Mouse (Mus musculus): Measurements from ENCODE around the gene Trim25. TPM values are rescaled to one million over a fixed set of nuclear protein-coding genes. Genes with fewer than 3 reads are reported as not detected.
"Not testable (repeated sequence)": the region's sequence is repeated elsewhere in the genome, so short reads cannot be mapped to it uniquely, and the experiment has no call there.

Gene Trim25
- polyA plus RNA-seq, 1 experiment from 2014 or later: 5.5 TPM

DNA sequence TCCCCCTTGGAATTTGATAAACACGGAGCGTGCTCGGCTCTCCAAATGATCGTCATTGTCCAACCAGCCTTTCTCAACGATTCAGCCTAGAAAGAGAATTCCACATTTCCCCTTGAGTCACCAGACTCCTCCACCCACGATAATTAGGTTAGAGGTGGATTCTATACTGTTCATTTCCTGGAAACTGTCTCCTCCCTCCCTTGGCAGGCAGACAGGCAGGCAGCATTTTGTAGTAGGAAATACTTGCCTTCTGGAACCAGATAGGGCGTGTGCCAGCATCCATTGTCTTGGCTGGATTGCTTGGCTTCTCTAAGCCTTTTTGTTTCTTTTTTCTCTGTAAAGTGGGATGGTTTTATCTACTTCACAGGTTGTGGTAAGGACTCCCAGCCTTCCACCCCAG, 2.7 kb upstream of the Trim25 start:
- Histone ChIP-seq H3K9me3 (replicated peaks) (no peaks in the 10 kb centered on the region), H3K27me3 (replicated peaks) (peaks cover 19% of the 10 kb centered on the region), H3K4me2 (no peak overlapping the region), H3K27ac (replicated peaks) (no peak overlapping the region), H3K9ac (replicated peaks) (no peak overlapping the region), H3K4me3 (replicated peaks) (no peak overlapping the region), H3K36me3 (peaks cover 1% of the 10 kb centered on the region), H3K4me1 (peaks cover 7% of the 10 kb centered on the region)
- WGBS: 72% methylated on average over 7 of the region's 7 CpGs
- ATAC-seq (ENCODE audit: low FRiP score): no peak

DNA sequence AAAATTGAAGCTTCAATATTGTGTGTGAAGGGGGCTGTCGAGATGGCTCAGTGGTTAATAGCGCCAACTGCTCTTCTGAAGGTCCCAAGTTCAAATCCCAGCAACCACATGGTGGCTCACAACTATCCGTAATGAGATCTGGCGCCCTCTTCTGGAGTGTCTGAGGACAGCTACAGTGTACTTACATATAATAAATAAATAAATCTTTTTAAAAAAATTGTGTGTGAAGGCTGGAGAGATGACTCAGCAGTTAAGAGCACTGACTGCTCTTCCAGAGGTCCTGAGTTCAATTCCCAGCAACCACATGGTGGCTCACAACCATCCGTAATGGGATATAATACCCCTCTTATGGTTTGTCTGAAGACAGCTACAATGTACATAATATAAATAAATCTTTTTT, 1.8 kb upstream of the Trim25 start:
- H3K27me3 ChIP-seq (replicated peaks): peaks cover 19% of the 10 kb centered on the region
- not testable (repeated sequence) for H3K36me3 ChIP-seq; H3K9ac ChIP-seq (replicated peaks); H3K4me3 ChIP-seq (replicated peaks); H3K4me1 ChIP-seq; H3K4me2 ChIP-seq; H3K9me3 ChIP-seq (replicated peaks); H3K27ac ChIP-seq (replicated peaks); ATAC-seq (ENCODE audit: low FRiP score)
- 91% methylated on average over 5 of the region's 5 CpGs for WGBS

DNA sequence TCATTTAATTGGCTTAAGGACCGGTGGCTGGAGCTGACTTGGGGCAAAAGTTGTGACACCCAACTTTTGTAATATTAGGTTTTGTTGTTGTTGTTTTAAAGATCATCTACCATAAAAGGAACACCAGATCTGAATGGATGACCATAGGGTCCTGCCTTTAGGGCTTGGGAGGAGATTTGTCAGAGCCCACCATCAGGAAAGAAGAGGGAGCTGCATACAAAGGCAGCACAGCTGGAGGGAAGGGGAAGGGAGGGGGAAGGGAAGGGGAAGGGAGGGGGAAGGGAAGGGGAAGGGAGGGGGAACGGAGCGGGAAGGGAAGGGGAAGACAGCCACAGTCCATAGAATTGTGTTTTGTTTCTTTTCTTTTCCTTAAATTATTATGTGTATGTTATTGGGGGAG, 770 bp upstream of the Trim25 start:
- H3K27me3 ChIP-seq (replicated peaks): peaks cover 19% of the 10 kb centered on the region
- H3K4me2 ChIP-seq: no peak overlapping the region
- WGBS: 30% methylated on average over 1 of the region's 3 CpGs
- no peak overlapping the region for H3K27ac ChIP-seq (replicated peaks)
- no peak overlapping the region for H3K9ac ChIP-seq (replicated peaks)
- no peak overlapping the region for H3K4me3 ChIP-seq (replicated peaks)
- no peaks in the 10 kb centered on the region for H3K36me3 ChIP-seq
- ATAC-seq (ENCODE audit: low FRiP score): no peak
- H3K9me3 ChIP-seq (replicated peaks): no peaks in the 10 kb centered on the region
- H3K4me1 ChIP-seq: peaks cover 7% of the 10 kb centered on the region

DNA sequence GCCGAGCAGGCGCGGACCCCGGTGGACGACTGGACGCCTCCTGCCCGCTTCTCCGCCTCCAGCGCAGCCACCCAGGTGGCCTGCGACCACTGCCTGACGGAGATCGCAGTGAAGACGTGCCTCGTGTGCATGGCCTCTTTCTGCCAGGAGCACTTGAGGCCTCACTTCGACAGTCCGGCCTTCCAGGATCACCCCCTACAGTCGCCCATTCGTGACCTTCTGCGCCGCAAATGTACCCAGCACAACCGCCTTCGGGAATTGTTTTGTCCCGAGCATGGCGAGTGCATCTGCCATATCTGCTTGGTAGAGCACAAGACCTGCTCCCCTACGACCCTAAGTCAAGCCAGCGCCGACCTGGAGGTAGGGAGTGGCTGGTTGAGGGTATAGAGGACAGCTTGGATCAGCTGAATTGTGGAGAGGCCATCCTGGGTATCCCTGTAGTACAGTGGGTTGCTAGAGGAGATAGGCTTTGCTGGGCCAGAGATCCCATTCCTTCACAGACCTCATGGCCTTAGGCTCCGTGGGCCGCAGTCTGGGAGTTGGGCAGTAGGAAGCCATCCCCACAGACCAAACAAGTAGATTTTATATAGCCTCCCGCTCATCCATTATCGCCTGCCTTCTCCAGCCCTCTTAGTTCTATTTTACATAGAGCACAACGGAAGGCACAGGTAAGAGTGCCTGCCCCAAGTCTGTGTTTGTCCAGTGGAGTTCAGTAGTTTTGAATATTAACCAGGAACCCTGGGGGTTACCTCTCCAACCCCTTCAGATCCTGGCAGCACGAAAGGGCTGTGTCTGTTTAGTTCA, 749 bp downstream of the Trim25 start:
- Histone ChIP-seq H3K36me3 (no peaks in the 10 kb centered on the region), H3K4me2 (peak overlapping the region; percentile 55), H3K9ac (replicated peaks) (0 out of 2 replicates have a peak overlapping the region, but pooled peaks have one; percentile 37), H3K27me3 (replicated peaks) (peaks cover 19% of the 10 kb centered on the region), H3K4me1 (peaks cover 10% of the 10 kb centered on the region), H3K27ac (replicated peaks) (no peak overlapping the region), H3K4me3 (replicated peaks) (peak overlapping the region; percentile 42), H3K9me3 (replicated peaks) (no peaks in the 10 kb centered on the region)
- 32% methylated on average over 33 of the region's 33 CpGs for WGBS
- ATAC-seq (ENCODE audit: low FRiP score): no peak

DNA sequence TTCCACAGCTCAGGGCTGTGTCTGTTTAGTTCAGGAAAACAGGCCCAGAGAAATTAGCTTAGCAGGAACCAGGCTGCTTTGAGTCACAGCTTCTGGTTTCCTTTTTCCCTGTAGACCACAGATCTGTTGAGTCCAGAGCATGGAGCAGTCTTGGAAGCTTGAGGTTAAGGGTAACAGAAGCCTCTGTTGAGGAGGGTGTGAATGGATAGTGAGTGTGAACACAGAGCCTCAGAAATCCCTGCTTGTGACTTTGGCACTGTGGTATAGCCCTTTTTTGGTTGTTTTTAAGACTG, 1.3 kb downstream of the Trim25 start:
- Histone ChIP-seq H3K4me1 (peaks cover 10% of the 10 kb centered on the region), H3K4me3 (replicated peaks) (peak overlapping the region; percentile 42; the same call in 1 of the 2 replicates), H3K4me2 (peak overlapping the region; percentile 55), H3K27me3 (replicated peaks) (peaks cover 19% of the 10 kb centered on the region), H3K36me3 (no peaks in the 10 kb centered on the region), H3K9ac (replicated peaks) (no peak overlapping the region), H3K27ac (replicated peaks) (no peak overlapping the region), H3K9me3 (replicated peaks) (no peaks in the 10 kb centered on the region)
- ATAC-seq (ENCODE audit: low FRiP score): no peak

DNA sequence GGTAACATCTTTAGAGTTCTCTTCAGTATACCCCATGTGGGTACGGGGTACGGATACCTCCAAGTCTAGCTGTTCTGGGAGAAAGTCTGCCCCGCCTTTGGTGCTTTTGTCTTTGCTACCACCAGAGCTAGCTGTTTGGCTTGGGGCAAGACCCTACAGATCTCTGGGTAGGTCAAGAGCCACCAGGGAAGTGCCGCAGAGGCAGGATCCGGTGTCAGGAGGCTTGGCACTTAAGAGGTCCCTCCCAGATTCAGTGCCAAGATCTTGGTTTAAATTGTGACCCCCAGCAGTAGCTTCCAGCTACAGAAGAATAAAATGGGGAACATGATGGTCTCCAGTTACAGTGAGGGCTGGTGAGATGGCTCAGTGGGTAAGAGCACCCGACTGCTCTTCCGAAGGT, 2.4 kb downstream of the Trim25 start:
- 96% methylated on average over 7 of the region's 7 CpGs for WGBS
- ATAC-seq (ENCODE audit: low FRiP score): no peak
- Histone ChIP-seq H3K27me3 (replicated peaks) (peaks cover 19% of the 10 kb centered on the region), H3K4me3 (replicated peaks) (no peak overlapping the region), H3K9me3 (replicated peaks) (no peaks in the 10 kb centered on the region), H3K4me1 (peaks cover 10% of the 10 kb centered on the region), H3K36me3 (no peaks in the 10 kb centered on the region), H3K4me2 (peak overlapping the region; percentile 9; the same call in 1 of the 2 replicates), H3K27ac (replicated peaks) (no peak overlapping the region), H3K9ac (replicated peaks) (no peak overlapping the region)

DNA sequence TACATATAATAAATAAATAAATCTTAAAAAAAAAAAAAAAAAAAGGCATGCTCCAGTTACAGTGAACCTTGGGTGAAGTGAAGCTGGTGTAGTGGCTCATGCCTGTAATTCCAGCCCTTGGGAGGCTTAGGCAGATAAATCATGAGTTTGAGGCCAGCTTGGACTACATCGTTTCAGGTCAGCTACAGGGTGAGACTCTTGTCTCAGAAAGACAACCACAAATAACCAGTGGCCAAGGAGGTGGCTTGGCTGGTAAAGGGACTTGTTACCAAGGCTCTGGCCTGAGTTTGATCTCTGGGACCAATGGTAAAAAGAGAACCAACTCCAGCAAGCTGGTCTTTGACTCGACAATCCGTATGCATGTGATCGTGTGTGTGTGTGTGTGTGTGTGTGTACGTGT, 2.9 kb downstream of the Trim25 start:
- Histone ChIP-seq H3K9ac (replicated peaks) (no peak overlapping the region), H3K4me2 (peak overlapping the region; percentile 17; the same call in 1 of the 2 replicates), H3K27ac (replicated peaks) (no peak overlapping the region), H3K36me3 (no peaks in the 10 kb centered on the region), H3K27me3 (replicated peaks) (peaks cover 19% of the 10 kb centered on the region), H3K9me3 (replicated peaks) (no peaks in the 10 kb centered on the region), H3K4me3 (replicated peaks) (no peak overlapping the region), H3K4me1 (peaks cover 10% of the 10 kb centered on the region)
- no peak for ATAC-seq (ENCODE audit: low FRiP score)
- 91% methylated on average over 5 of the region's 5 CpGs for WGBS

DNA sequence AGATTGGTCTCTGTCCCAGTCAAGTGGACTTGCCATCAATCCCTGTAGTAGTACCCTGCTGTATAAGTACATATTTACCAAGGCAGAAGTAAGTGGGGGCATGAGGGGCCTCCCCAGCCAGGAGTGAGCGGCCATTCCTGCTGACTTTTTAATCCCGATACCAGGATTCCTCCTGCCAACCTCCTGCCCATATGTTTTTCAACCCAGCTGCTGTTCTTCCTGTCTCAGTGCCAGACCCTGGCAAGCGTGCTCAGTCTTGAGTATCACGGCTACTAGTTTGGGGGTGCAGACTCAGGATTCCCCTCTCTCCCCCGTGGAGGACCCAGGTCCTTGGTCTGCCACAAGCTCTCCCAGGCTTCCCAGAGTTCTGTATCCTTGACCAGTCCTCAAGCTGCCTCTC, 3.4 kb downstream of the Trim25 start:
- Histone ChIP-seq H3K4me1 (peaks cover 10% of the 10 kb centered on the region), H3K27me3 (replicated peaks) (peaks cover 19% of the 10 kb centered on the region), H3K9me3 (replicated peaks) (no peaks in the 10 kb centered on the region), H3K4me2 (peak overlapping the region; percentile 17), H3K4me3 (replicated peaks) (no peak overlapping the region), H3K27ac (replicated peaks) (no peak overlapping the region), H3K36me3 (no peaks in the 10 kb centered on the region), H3K9ac (replicated peaks) (no peak overlapping the region)
- 71% methylated on average over 5 of the region's 5 CpGs for WGBS
- no peak for ATAC-seq (ENCODE audit: low FRiP score)

DNA sequence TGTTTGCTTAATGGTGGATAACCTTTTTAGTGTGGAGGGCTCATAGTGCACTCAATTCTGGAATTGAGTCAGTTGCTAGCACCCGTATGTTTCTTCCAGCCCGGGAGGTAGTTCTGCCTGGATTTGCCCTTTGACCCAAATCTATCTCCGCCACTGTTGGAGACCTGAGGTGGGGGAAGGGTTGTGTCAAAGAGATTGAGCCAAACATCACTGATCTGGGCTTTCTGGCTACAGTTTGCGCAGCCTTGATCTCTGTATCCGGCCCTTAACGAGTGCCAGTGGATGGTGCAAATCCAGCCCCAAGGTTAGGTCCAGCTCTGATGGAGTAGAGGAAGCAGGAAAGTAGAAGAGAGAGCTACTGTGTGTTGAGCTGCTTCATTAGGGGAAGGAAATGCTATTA, 3.9 kb downstream of the Trim25 start:
- H3K9me3 ChIP-seq (replicated peaks): no peaks in the 10 kb centered on the region
- H3K4me3 ChIP-seq (replicated peaks): no peak overlapping the region
- peaks cover 19% of the 10 kb centered on the region for H3K27me3 ChIP-seq (replicated peaks)
- no peaks in the 10 kb centered on the region for H3K36me3 ChIP-seq
- H3K9ac ChIP-seq (replicated peaks): no peak overlapping the region
- no peak overlapping the region for H3K27ac ChIP-seq (replicated peaks)
- WGBS: 78% methylated on average over 6 of the region's 6 CpGs
- H3K4me2 ChIP-seq: peak overlapping the region; percentile 17; the same call in 1 of the 2 replicates
- peaks cover 10% of the 10 kb centered on the region for H3K4me1 ChIP-seq
- ATAC-seq (ENCODE audit: low FRiP score): no peak

DNA sequence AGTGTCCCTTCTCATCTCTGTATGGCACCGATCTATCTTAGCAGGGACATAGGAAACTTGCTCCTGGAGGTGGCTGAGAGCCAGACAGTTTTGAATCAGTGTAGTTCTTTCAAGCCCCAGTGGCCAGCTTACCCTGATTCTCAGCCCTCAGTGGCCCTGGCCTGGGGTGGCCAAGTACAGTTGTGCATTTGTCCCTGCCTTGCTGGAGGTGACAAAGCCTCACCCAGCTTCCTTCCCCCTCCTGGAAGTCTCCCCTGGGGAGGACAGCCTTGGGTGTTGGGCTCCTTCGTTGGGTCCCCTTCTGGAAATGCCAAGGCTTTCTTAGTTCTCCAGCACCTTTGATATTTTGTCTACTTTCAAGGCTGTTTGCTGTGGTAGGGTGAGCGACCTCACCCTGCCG, 4.5 kb downstream of the Trim25 start:
- no peak overlapping the region for H3K4me2 ChIP-seq
- no peak overlapping the region for H3K27ac ChIP-seq (replicated peaks)
- no peaks in the 10 kb centered on the region for H3K9me3 ChIP-seq (replicated peaks)
- ATAC-seq (ENCODE audit: low FRiP score): no peak
- H3K4me1 ChIP-seq: peaks cover 10% of the 10 kb centered on the region
- H3K9ac ChIP-seq (replicated peaks): no peak overlapping the region
- WGBS: 78% methylated on average over 4 of the region's 4 CpGs
- H3K4me3 ChIP-seq (replicated peaks): no peak overlapping the region
- H3K27me3 ChIP-seq (replicated peaks): peaks cover 19% of the 10 kb centered on the region
- H3K36me3 ChIP-seq: no peaks in the 10 kb centered on the region

DNA sequence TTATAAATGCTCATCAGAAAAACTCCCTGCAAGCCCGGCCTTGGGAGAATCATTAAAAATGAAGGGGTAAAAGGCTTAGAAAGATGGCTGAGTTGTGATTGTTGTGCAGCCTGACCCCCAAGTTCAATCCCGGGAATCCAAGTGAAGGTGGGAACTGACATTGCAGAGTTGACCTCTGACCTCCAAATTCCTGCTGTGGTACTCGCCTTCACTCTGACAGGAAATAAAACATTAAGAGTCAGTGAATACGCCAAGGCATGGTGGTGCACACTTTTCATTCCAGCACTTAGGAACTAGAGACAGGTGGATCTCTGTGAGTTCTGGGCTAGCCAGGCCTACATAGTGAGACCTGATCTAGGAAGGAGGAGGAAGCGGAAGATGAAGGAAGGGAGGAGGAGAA, 6.3 kb downstream of the Trim25 start:
- WGBS: 80% methylated on average over 5 of the region's 5 CpGs
- Histone ChIP-seq H3K9me3 (replicated peaks) (no peaks in the 10 kb centered on the region), H3K27ac (replicated peaks) (no peak overlapping the region), H3K9ac (replicated peaks) (no peak overlapping the region), H3K27me3 (replicated peaks) (peaks cover 1% of the 10 kb centered on the region; the same call in 1 of the 2 replicates), H3K4me1 (0 out of 2 replicates have a peak, but pooled peaks cover 3% of the 10 kb centered on the region), H3K4me3 (replicated peaks) (no peak overlapping the region), H3K4me2 (no peak overlapping the region), H3K36me3 (no peaks in the 10 kb centered on the region)
- no peak for ATAC-seq (ENCODE audit: low FRiP score)

DNA sequence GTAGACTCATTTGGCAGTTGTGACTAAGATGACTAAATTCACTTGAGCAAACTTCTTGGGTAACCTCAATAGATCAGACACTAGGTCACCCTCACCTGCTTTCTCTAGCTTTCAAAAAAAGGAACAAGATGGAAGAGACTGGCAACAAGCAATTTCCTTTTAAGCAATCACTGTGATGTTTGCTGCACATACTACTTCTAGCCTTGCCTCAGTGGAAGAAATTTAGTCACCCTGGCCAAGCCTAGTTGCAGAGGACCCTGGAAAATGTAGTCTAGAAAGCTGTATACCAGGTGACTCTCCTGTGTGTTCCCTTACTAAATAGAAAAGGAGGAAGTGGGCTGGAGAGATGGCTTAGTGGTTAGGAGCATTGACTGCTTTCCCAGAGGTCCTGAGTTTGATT, 7.2 kb downstream of the Trim25 start:
- no peaks in the 10 kb centered on the region for H3K36me3 ChIP-seq
- H3K27me3 ChIP-seq (replicated peaks): no peaks in the 10 kb centered on the region
- H3K9ac ChIP-seq (replicated peaks): no peak overlapping the region
- H3K27ac ChIP-seq (replicated peaks): no peak overlapping the region
- no peak for ATAC-seq (ENCODE audit: low FRiP score)
- no peak overlapping the region for H3K4me2 ChIP-seq
- 0 out of 2 replicates have a peak, but pooled peaks cover 3% of the 10 kb centered on the region for H3K4me1 ChIP-seq
- H3K4me3 ChIP-seq (replicated peaks): no peak overlapping the region
- no peaks in the 10 kb centered on the region for H3K9me3 ChIP-seq (replicated peaks)

Data from neural tube, embryonic 15.5 days (tissue).